Mouse (Mus musculus): ENCODE results near the gene Cdkn2d. TPM values are rescaled to one million over a fixed set of nuclear protein-coding genes. Genes with fewer than 3 reads are reported as not detected.

The Cdkn2d gene
- 50.4 TPM for polyA plus RNA-seq (2017; shearing (Covaris generic))

DNA sequence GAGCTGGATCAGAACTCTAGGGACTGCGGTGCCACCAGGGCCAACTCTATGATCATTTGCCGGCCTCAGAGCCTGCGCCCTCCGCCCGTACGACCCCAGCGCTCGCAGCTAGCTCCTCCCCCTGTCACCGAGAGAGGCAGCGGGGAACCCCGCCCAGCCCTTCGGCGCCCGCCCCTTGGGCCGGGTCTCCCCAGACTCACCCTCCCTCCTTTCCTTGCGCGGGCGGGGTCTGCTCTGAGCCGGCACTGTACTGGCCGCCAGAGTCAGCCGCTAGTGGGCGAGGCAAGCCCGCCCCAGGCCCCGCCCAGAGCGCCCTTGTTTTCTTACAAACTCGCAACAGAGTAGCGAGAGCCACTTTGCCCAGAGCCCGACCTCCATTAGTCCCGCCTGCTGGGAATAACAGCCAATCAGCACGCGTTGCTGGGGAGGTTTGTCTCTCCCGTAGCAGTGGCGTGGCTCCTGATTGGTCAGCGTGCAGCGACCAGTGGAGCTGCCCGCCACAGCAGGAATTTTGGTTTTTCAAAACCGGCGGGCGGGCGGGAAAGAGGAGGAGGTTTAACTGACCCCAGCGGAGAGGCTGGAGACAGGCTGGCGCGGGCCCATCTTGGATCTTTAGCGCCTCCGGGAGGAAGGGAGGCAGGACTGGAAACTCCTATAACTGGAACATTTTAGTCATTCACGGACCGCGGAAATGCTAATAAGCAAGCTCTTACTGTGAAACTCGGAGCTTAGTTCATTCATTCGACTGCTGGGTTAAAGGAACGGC lies at the start of gene Cdkn2d:
Gene Cdkn2d, minus strand, starts transcription at position 386 of the 766 bp plus-strand sequence.

DNA sequence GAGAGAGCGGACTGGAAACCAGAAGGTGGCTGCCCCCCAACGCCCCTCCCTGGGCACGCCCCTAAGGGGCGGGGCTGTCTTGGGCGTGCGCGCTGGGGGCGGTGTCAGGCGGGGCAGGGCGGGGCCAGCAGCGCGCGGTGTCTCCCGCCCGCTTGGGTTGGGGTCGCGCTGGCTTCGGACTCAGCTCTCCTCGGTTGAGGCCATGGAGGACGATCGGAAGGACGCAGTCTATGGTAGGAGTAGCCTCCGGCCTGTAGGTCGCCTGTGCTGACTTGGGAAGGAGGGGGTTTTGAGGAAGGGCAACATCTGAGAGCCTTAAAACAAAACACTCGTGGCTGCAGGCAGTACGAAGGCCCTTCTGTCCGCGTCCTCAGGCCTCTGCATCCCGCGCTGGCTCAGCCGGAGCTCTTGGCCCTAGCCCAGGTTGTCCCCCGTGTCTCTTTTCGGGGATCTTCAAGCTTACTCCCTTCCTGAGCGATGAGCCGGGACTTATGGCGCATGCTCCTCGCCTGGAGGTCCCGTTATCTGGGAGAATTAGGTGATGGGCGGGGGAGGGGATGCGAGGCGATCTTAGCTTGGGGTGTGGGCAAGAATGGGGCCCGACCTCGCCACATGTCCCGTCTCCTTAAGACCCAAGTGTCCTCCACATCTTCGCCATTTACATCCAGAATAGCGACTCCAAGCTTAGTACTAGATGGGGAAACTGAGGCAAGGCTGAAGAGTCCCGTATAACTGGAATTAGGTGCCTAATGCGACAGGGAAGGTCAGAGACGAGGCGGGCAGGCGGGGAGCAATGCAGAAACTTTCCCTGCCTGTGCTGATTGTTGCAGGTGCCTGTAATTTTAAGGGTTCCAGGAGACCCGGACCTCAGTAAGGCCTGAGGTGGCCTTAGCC lies 29.7 kb upstream of the Cdkn2d start, which contains the start of gene Slc44a2:
Gene Slc44a2, plus strand, starts transcription at position 80 of the 894 bp plus-strand sequence.

DNA sequence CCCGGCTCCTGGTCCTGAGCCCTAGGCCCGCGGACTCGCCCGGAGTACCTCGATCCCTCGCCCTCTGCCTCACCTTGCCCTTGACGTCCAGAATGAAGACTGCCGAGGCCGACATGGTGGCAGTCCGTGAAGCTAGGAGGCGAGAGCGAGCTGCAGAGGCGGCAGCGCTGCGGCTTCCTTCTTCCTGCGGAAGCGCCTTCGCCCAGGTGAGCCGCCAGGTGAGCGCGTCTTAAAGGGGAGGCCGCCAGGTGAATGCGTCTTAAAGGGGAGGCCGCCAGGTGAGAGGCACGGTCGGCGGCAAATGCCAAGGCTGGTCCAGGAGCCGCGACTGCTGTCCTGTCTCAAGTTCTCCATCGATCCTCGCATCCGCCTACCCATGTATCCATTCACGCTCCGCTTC lies 20.9 kb upstream of the Cdkn2d start, which contains the start of gene Ap1m2:
Gene Ap1m2, minus strand, starts transcription at position 204 of the 400 bp plus-strand sequence.

DNA sequence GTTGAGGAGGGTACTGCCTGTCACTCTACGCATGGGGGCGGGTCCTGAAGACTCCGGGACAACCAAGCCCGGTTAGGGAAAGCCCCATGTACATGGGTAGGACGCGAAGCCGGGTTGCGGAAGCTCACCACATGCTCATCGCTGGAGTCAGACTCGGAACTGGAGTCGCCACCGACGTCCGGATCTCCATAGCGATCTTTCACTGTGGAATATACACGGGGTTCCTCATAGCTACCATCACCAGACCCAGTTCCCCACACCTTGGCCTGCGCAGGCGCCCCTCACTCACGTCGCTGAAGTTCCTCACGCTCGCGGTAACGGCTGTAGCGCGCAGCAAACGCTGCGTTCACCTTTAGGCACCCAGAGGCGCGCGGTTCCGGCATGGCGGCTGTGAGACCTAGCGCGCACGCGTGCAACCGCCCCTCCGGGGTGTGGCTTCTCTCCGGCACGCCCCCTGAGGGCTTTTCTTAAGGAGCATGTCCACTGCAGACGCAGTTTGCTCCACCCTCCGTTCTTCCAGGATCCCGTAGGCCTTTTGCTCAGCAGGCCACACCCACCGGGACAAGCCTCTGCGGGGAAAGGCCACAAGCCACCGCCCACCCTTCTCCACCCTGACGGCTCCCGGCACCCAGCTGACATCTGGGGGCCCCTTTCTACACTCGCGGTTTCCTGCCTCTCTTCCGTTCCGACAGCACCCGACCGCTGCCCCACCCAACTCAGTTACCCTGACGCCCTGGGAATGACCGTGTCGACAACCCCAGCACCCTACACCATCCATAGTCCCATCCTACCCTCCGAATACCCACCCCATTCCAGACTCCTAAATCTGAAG lies 3.4 kb downstream of the Cdkn2d start, which contains the start of gene Kri1:
Gene Kri1, minus strand, starts transcription at position 399 of the 832 bp plus-strand sequence.

DNA sequence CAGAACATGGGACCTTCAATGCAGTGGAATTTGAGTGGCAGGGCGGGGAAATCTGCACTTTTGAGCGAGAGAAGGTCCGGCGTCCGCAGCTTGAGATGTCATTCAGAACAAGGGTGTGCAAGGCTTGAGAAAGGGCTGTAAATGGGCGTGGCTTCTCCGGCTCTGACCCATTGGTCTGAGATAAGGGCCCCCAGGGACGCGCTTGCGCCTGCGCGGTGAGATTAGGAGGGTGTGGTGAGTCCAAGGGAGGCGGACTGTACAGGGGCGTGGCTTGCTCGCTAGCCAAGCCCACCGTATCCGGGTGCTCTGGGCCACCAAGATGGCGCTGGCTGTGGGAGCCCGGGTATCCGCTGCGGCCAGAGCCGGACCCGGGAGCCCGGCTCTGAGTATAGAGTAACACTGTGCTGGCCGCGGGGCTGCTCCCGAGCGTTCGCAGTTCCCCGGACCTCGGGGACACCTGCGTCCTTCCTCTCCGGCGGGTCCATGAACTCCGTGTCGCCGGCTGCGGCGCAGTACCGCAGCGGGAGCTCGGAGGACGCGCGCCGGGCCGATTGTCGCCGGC lies 26.1 kb downstream of the Cdkn2d start, which contains the start of gene Atg4d:
Gene Atg4d, plus strand, starts transcription at position 294 of the 562 bp plus-strand sequence.

DNA sequence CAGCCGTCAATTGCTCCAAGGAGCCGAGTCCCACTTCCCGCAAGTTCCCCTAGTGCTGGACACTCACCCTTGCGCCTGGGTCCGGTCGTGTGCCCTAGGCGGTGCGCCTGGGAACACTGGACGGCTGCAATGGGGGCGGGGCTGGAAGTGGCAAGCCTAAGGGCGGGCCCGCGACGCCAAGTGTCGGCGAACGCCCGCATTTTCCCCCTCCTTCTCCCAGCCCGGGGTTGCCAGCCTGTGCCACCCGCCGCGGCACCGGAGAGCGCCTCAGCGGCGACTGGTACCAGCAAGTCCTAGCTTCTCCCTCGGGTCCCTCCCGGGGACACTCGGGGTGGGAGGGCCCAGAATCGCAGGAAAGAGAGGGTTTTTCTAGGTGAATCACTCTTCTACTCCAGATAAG lies 42.9 kb downstream of the Cdkn2d start, which contains the start of gene S1pr5:
Gene S1pr5, minus strand, starts transcription at position 118 of the 400 bp plus-strand sequence.

DNA sequence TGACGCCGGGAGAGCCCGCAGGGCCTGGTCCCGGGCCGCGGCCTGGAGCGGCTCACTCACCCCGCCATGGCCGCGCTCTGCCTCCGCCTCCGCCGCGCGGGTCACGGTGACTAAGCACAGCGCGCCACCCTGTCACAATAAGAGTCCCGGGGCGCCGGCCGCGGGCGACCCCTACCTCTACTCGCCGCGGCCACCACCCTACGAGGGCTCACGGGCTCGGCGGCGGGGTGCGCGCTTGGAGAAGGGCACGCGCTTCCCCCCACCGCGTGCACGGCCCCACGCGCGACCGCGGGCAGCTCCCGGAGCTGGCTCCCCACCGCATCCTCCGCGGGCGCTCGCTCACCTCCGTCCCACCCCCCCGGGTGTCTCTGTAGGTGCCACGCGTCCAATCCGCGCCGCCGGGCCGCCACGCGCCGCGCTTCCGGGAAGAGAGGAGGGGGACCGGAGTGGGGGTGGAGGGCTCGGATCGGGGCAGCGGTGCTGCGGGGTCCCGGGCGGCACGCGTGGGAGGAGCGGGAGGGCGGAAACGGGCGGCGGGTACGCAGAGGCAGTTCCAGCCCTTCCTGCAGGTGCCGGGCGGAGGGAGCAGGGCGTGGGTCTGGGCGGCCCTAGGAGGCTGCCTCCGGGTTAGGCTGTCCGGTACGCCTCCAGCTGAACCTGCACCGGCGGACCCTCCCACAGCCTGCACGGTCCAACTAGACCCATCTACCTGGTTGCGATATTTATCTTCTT lies 52.3 kb downstream of the Cdkn2d start, which contains the start of gene Keap1:
Gene Keap1, minus strand, starts transcription at position 629 of the 732 bp plus-strand sequence.

Other genes starting within 250 kb of the Cdkn2d start
- not detected for gene Zglp1, start 224.3 kb downstream of the Cdkn2d start, polyA plus RNA-seq (2017; shearing (Covaris generic))
- 0.26 TPM for gene Gm49373, start 218.3 kb downstream of the Cdkn2d start, polyA plus RNA-seq (2017; shearing (Covaris generic))
- gene Fdx1l, start 217.8 kb downstream of the Cdkn2d start, polyA plus RNA-seq (2017; shearing (Covaris generic)) = 35.9 TPM
- gene Gm38431, start 199.4 kb downstream of the Cdkn2d start, polyA plus RNA-seq (2017; shearing (Covaris generic)) = 4.2 TPM
- 60.3 TPM for gene Raver1, start 199.4 kb downstream of the Cdkn2d start, polyA plus RNA-seq (2017; shearing (Covaris generic))
- 62.4 TPM for gene Tyk2, start 160.2 kb downstream of the Cdkn2d start, polyA plus RNA-seq (2017; shearing (Covaris generic))
- gene Cdc37, start 141.4 kb downstream of the Cdkn2d start, polyA plus RNA-seq (2017; shearing (Covaris generic)) = 304 TPM
- gene Pde4a, start 125.7 kb downstream of the Cdkn2d start, polyA plus RNA-seq (2017; shearing (Covaris generic)) = 3.2 TPM
- 27.0 TPM for gene Keap1, start 52.0 kb downstream of the Cdkn2d start, polyA plus RNA-seq (2017; shearing (Covaris generic))
- 0.79 TPM for gene S1pr5, start 43.0 kb downstream of the Cdkn2d start, polyA plus RNA-seq (2017; shearing (Covaris generic))
- 68.1 TPM for gene Atg4d, start 26.1 kb downstream of the Cdkn2d start, polyA plus RNA-seq (2017; shearing (Covaris generic))
- gene Kri1, start 3.4 kb downstream of the Cdkn2d start, polyA plus RNA-seq (2017; shearing (Covaris generic)) = 25.7 TPM
- gene Ap1m2, start 20.9 kb upstream of the Cdkn2d start, polyA plus RNA-seq (2017; shearing (Covaris generic)) = 1.1 TPM
- gene Slc44a2, start 29.3 kb upstream of the Cdkn2d start, polyA plus RNA-seq (2017; shearing (Covaris generic)) = 292 TPM
- gene Ilf3, start 76.5 kb upstream of the Cdkn2d start, polyA plus RNA-seq (2017; shearing (Covaris generic)) = 58.8 TPM
- 49.9 TPM for gene Qtrt1, start 120.4 kb upstream of the Cdkn2d start, polyA plus RNA-seq (2017; shearing (Covaris generic))
- 262 TPM for gene Dnm2, start 133.5 kb upstream of the Cdkn2d start, polyA plus RNA-seq (2017; shearing (Covaris generic))
- gene Tmed1, start 218.8 kb upstream of the Cdkn2d start, polyA plus RNA-seq (2017; shearing (Covaris generic)) = 5.4 TPM
- 52.1 TPM for gene AB124611, start 234.8 kb upstream of the Cdkn2d start, polyA plus RNA-seq (2017; shearing (Covaris generic))